Mouse (Mus musculus) cerebellum, adult 2 months (tissue): ENCODE measurements around the gene Ak4. TPM values are rescaled to one million over a fixed set of nuclear protein-coding genes. Genes with fewer than 3 reads are reported as not detected.
"Not testable (repeated sequence)": the region's sequence is repeated elsewhere in the genome, so short reads cannot be mapped to it uniquely, and the experiment has no call there.

Source experiments
- DNase-seq, 2 experiments: peaks; one replicate each; pipeline ENCODE4 v3.0.0; 2021
- H3K27ac ChIP-seq: fragments of 200-500 bp; 2 replicates; pipeline ENCODE4 v1.5.1; 2012; ENCODE audit warnings: low read length, control low read depth, inconsistent platforms; ENCODE audit not compliant: insufficient read depth
- H3K27me3 ChIP-seq: fragments of 200-500 bp; 2 replicates; pipeline ENCODE4 v1.6.1; 2012; ENCODE audit warnings: inconsistent platforms, mild to moderate bottlenecking, low read length, moderate library complexity; ENCODE audit not compliant: control insufficient read depth, insufficient read depth
- H3K4me1 ChIP-seq: fragments of 200-500 bp; 2 replicates; pipeline ENCODE4 v1.6.1; 2011; ENCODE audit warnings: low read length; ENCODE audit not compliant: control insufficient read depth, insufficient read depth
- H3K4me3 ChIP-seq: fragments of 200-500 bp; replicated peaks from 2 replicates; pipeline ENCODE3; 2011; ENCODE audit warnings: mild to moderate bottlenecking, low read depth, low read length, control low read depth; ENCODE audit not compliant: insufficient read depth
- CTCF ChIP-seq: fragments of 200-500 bp; IDR thresholded peaks from 2 replicates; pipeline ENCODE4 v1.5.1; 2011; ENCODE audit warnings: low read depth, mild to moderate bottlenecking, control low read depth, low read length, moderate library complexity, borderline replicate concordance; ENCODE audit not compliant: insufficient read depth
- POLR2A ChIP-seq: fragments of 200-500 bp; IDR thresholded peaks from 2 replicates; pipeline ENCODE4 v1.6.1; 2011; ENCODE audit warnings: low read length, control low read depth, borderline replicate concordance; ENCODE audit not compliant: insufficient read depth
- WGBS: fragments of 180-500 bp; shearing (Covaris S2); methylation state at CpG from one replicate; pipeline ENCODE4 v1.1.7; 2018; 5-methylcytosine and 5-hydroxymethylcytosine counted together
- polyA plus RNA-seq: library from polyadenylated mRNA; depleted of rRNA; stranded (reverse); fragments of >200 nt; gene quantifications from 2 replicates; pipeline ENCODE4 v1.2.3, GENCODE M21; 2012

Gene Ak4
- polyA plus RNA-seq, 1 experiment, result 56.6 TPM

DNA sequence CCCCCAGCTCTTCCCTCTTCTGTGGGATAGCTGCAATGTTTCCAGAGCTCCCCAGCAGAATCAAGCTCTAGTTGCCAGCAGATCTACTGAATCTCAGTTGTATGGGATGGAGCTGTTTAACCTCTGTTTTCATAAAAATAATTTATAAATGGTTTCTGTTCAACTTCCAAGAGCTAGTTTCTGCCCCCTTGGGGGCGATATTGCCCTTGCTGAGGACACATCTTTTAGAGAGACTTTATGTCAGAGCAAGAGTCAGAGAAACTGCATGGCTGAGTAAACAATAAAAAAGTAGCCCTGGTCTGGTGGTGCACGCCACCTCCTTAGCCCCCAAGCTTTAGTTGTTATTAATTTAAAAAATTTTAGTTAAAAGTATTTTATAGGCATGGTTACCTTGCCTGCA is 34.1 kb upstream of the Ak4 start:
- peak; percentile 55 to 62 for DNase-seq
- Histone ChIP-seq H3K27ac (no peak overlapping the region), H3K4me1 (no peaks in the 10 kb centered on the region), H3K27me3 (no peaks in the 10 kb centered on the region), H3K4me3 (no peak overlapping the region)
- WGBS, result 62% methylated on average over 2 of the region's 2 CpGs
- TF ChIP-seq POLR2A, result no peak
- peak; percentile 36; the same call in 1 of the 2 replicates for TF ChIP-seq CTCF

DNA sequence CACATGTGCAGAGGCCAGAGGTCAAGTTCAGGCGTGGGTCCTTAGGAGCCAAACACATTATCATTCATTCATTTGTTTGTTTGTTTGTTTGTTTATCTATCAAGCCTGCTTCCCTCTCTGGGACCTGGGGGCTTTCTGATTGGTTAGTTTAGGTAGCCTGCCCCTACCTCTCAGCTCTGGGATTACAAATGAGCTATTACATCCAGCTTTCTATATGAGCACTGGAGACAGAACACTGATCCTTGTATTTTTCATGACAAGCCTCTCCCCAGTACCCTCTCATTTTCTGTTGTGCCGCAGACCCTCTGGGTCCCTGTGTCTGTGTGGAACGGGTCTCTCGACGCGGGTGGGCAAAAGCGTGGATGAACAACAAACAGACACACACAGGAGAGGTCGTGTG is 30.8 kb upstream of the Ak4 start:
- no peak for DNase-seq
- 89% methylated on average over 8 of the region's 8 CpGs for WGBS

DNA sequence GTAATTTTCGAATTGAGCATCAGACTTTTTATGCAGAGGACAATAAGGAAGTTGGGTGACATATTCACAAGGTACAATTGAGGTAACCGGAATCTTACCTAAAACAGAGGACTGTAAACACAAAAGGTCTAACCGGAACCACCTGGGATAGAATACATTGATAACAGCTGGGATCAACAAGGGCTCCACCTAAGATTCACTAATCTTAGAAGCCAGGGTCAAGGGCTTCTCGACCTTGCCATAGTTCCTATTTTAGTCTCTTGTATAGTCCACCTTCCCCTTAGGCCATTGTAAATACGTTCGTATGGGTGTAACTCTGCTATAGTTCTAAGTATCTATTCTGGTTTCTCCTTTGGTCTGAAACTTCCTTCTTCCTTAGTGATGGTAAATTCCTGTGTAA is 30.4 kb upstream of the Ak4 start:
- not testable (repeated sequence) for H3K27ac ChIP-seq, H3K27me3 ChIP-seq, H3K4me3 ChIP-seq, H3K4me1 ChIP-seq, DNase-seq
- 91% methylated on average over 6 of the region's 6 CpGs for WGBS

More for the DNA sequence above, 30.8 kb upstream of the Ak4 start:
- Histone ChIP-seq H3K27ac (no peak overlapping the region), H3K27me3 (no peaks in the 10 kb centered on the region), H3K4me1 (no peaks in the 10 kb centered on the region), H3K4me3 (no peak overlapping the region)
- no peak for TF ChIP-seq CTCF
- no peak for TF ChIP-seq POLR2A

GRCm38 (mm10) chr4:101392229-101392628 is 26.8 kb upstream of the Ak4 start:
- Histone ChIP-seq H3K27me3 (no peaks in the 10 kb centered on the region), H3K4me1 (no peaks in the 10 kb centered on the region), H3K27ac (no peak overlapping the region), H3K4me3 (no peak overlapping the region)
- 52% methylated on average over 2 of the region's 2 CpGs for WGBS
- no peak for TF ChIP-seq POLR2A
- peak; percentile 58; the same call in 1 of the 2 replicates for TF ChIP-seq CTCF
- peak; percentile 21 to 48 for DNase-seq

GRCm38 (mm10) chr4:101393292-101393711 is 25.8 kb upstream of the Ak4 start:
- 92% methylated on average over 5 of the region's 5 CpGs for WGBS

GRCm38 (mm10) chr4:101395021-101395533 is 24.0 kb upstream of the Ak4 start:
- 94% methylated on average over 8 of the region's 8 CpGs for WGBS
- TF ChIP-seq CTCF (no peak), POLR2A (no peak)
- Histone ChIP-seq H3K4me3 (no peak overlapping the region), H3K27ac (no peak overlapping the region), H3K27me3 (no peaks in the 10 kb centered on the region), H3K4me1 (no peaks in the 10 kb centered on the region)
- DNase-seq, result no peak

More at GRCm38 (mm10) chr4:101393292-101393711, 25.8 kb upstream of the Ak4 start:
- TF ChIP-seq CTCF (no peak), POLR2A (no peak)
- H3K4me3 ChIP-seq, result no peak overlapping the region
- H3K27me3 ChIP-seq, result no peaks in the 10 kb centered on the region
- no peak overlapping the region for H3K27ac ChIP-seq
- no peak for DNase-seq
- H3K4me1 ChIP-seq, result no peaks in the 10 kb centered on the region

DNA sequence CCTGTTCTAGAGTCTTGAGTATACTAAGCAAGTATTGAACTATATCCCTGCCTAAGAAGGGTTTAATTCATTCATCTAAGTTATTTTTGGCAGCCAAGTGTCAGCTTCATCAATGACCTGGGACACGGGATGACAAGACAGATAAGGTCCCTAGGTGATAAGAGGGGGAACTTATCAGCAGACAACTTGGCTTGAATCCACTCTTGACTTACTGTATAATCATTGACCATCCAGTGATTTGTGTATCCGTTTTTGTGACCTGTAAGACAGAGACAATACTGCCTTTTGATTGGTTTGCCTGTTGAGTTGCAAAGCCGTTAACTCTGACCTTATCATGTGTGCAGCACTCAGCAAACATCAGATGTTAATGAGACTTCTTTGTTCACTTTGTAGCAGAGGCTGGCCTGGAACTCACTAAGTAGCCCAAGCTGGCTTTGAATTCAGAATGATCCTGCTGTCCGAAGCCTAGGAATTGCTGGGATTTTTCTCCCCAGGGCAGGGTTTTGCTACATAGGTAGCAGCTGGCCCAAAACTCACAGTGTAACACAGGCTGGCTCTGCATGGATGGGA is 19.0 kb upstream of the Ak4 start:
- Histone ChIP-seq H3K27ac (no peak overlapping the region), H3K4me1 (no peaks in the 10 kb centered on the region), H3K4me3 (no peak overlapping the region), H3K27me3 (no peaks in the 10 kb centered on the region)
- DNase-seq, result no peak
- no peak for TF ChIP-seq CTCF
- no peak for TF ChIP-seq POLR2A
- WGBS, result 91% methylated on average over 4 of the region's 4 CpGs

DNA sequence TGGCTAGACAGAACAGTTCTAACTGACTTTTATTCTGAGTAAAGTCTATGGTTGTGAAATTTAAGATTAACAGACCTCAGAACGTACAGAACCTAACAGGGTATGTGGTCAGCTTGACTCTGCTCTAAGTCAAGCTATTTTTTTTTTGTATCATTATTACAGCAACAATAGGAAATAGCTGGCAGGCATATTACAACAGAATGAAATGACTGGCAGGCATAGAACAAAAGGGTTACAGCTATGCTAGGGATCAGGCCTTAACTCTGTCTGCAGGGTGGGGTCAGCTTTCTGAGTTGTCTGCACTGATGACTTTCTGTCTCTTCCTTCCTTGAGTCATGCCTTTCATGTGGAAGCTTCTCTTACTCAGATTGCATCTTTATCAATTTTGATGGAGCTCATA is 17.1 kb upstream of the Ak4 start:
- Histone ChIP-seq H3K4me1 (no peaks in the 10 kb centered on the region), H3K27ac (no peak overlapping the region), H3K4me3 (no peak overlapping the region), H3K27me3 (no peaks in the 10 kb centered on the region)
- 93% methylated on average over 1 of the region's 1 CpGs for WGBS
- no peak for DNase-seq
- TF ChIP-seq CTCF (no peak), POLR2A (no peak)
